Mouse (Mus musculus) olfactory bulb, adult 2 months (tissue): Measurements from ENCODE around the gene Sptssb.

Experiments
- CTCF ChIP-seq: fragments of 200-500 bp; IDR thresholded peaks from 2 replicates; pipeline ENCODE4 v1.5.1; 2012; ENCODE audit warnings: low read depth, mild to moderate bottlenecking, low read length, moderate library complexity; ENCODE audit not compliant: insufficient read depth
- POLR2A ChIP-seq: fragments of 200-500 bp; IDR thresholded peaks from 2 replicates; pipeline ENCODE4 v1.6.1; 2012; ENCODE audit warnings: mild to moderate bottlenecking, low read depth, low read length, moderate library complexity; ENCODE audit not compliant: insufficient read depth

DNA sequence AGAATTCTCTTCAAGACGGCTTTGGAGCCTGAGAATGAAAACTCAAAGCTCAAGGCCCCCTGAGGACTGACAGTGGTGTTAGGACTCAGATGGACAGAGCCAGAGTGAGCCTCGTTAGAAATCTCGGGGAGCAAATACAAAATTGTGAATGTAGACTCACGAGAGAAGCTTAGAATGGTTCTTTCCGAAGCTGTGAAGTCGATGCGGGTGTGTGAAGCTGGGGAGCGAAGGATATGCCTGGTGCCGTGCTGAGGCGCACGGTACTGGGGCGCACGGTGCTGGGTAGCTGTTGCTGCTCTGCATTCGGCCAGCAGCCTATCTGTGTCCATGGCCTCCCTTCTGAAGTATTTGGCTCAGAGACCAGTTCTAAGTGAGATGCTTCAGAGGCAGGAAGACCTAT is 11.4 kb upstream of the Sptssb start:
- TF ChIP-seq CTCF (no peak), POLR2A (no peak)
